Mouse (Mus musculus) megakaryocyte, embryonic 14.5 days (primary cell): ENCODE data around the gene Atg4b. TPM values are rescaled to one million over a fixed set of nuclear protein-coding genes. Genes with fewer than 3 reads are reported as not detected.

Source experiments
- H3K27me3 ChIP-seq: replicated peaks from 2 replicates; pipeline ENCODE3; 2012; ENCODE audit warnings: inconsistent platforms
- H3K36me3 ChIP-seq: replicated peaks from 2 replicates; pipeline ENCODE3; 2012; ENCODE audit warnings: low read length, inconsistent platforms, mixed read lengths
- H3K4me1 ChIP-seq: 2 replicates; pipeline ENCODE4 v1.6.1; 2012; ENCODE audit warnings: inconsistent platforms
- H3K4me3 ChIP-seq: replicated peaks from 2 replicates; pipeline ENCODE3; 2012; ENCODE audit warnings: moderate library complexity, mild to moderate bottlenecking, inconsistent platforms
- H3K9me3 ChIP-seq: 2 replicates; pipeline ENCODE4 v1.6.1; 2012; ENCODE audit warnings: inconsistent platforms
- FLI1 ChIP-seq: IDR thresholded peaks from 2 replicates; pipeline ENCODE4 v1.6.1; 2012; ENCODE audit warnings: low read length, inconsistent platforms, mixed read lengths
- GATA1 ChIP-seq: IDR thresholded peaks from 3 replicates; pipeline ENCODE4 v1.6.1; 2012; ENCODE audit warnings: mixed read lengths, low read length, inconsistent platforms, borderline replicate concordance
- polyA plus RNA-seq: library from polyadenylated mRNA; stranded (reverse); fragments of >175 nt; gene quantifications from 2 replicates; pipeline ENCODE4 v1.2.3, GENCODE M21; 2012; ENCODE audit warnings: low replicate concordance; ENCODE audit not compliant: insufficient read depth

Atg4b gene
- polyA plus RNA-seq, 1 experiment: 7.0 TPM

GRCm38 (mm10) chr1:93726974-93727373 lies 24.3 kb upstream of the Atg4b start:
- no peaks in the 10 kb centered on the region for H3K9me3 ChIP-seq
- peaks cover 23% of the 10 kb centered on the region for H3K36me3 ChIP-seq
- TF ChIP-seq FLI1: no peak
- no peak for TF ChIP-seq GATA1
- H3K4me3 ChIP-seq: peak overlapping the region; percentile 68
- H3K4me1 ChIP-seq: peaks cover 21% of the 10 kb centered on the region
- H3K27me3 ChIP-seq: no peaks in the 10 kb centered on the region

DNA sequence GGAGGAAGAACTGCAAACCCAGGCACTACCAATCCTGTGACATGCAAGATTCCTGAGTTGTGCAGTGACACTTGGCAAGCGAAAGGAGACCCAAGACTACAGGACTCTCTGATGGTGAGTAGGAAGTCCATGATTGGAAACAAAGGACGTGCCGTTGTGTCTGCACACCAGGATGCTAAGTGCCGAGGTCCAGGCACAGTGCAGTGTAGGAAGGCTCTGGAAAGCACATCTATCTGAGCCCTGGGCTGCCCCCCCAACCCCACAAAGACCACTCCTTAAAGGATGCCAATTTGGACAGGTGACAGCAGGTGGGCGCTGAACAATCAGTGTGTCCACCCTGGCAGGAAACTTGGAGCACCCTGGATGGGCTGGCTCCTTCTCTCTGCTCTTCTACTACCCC lies 20.2 kb upstream of the Atg4b start:
- Histone ChIP-seq H3K4me3 (no peak overlapping the region), H3K9me3 (no peaks in the 10 kb centered on the region), H3K27me3 (no peaks in the 10 kb centered on the region), H3K4me1 (peaks cover 22% of the 10 kb centered on the region), H3K36me3 (no peaks in the 10 kb centered on the region)
- TF ChIP-seq GATA1: no peak
- TF ChIP-seq FLI1: no peak

DNA sequence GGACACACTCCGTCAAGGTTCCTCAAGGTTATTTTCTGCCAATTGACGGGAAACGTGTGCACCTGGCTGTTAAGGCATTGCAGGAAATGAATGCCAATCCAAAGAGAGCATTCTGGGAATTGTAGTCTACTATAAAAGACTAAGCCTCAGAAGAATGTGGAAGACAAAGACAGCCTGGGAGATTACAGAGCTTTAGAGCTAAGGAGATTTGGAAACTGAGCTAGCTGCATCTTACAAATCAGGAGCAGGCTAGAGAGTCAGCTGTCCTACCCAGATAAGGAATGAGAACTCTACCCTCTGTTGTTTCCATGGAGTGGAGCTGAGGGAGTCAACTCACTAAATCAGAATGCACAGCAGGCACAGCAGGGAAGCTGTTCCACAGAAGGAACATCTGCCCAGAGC lies 19.4 kb upstream of the Atg4b start:
- Histone ChIP-seq H3K9me3 (no peaks in the 10 kb centered on the region), H3K4me1 (peaks cover 22% of the 10 kb centered on the region), H3K36me3 (no peaks in the 10 kb centered on the region), H3K4me3 (no peak overlapping the region), H3K27me3 (no peaks in the 10 kb centered on the region)
- TF ChIP-seq GATA1 (no peak), FLI1 (no peak)

GRCm38 (mm10) chr1:93735859-93736258 lies 15.4 kb upstream of the Atg4b start:
- no peak for TF ChIP-seq GATA1
- TF ChIP-seq FLI1: no peak
- H3K36me3 ChIP-seq: no peaks in the 10 kb centered on the region

GRCm38 (mm10) chr1:93737711-93738110 lies 13.6 kb upstream of the Atg4b start:
- H3K27me3 ChIP-seq: no peaks in the 10 kb centered on the region
- H3K4me1 ChIP-seq: peaks cover 30% of the 10 kb centered on the region
- H3K9me3 ChIP-seq: no peaks in the 10 kb centered on the region
- no peak overlapping the region for H3K4me3 ChIP-seq
- no peak for TF ChIP-seq GATA1
- TF ChIP-seq FLI1: no peak
- H3K36me3 ChIP-seq: no peaks in the 10 kb centered on the region

More at GRCm38 (mm10) chr1:93735859-93736258, 15.4 kb upstream of the Atg4b start:
- H3K4me3 ChIP-seq: no peak overlapping the region
- H3K9me3 ChIP-seq: no peaks in the 10 kb centered on the region
- no peaks in the 10 kb centered on the region for H3K27me3 ChIP-seq
- H3K4me1 ChIP-seq: peaks cover 21% of the 10 kb centered on the region

DNA sequence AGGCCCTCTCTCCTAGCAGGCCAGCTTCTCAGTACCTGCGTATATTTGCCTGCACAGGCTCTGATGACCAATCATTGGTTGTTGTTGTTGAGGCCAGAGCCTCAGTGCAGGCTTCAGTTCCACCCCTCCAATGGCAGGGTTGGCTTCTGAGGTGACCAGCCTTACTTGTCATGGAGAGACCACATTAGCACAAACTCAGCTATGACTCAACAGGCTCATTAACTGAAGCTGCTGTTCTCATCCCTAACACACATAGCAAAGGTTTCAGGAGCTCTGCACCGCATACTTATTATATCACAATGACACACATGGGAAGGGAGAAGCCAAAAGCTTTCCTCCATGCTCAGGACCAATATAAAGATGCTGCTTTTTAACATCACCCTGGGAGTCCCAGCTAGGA lies 10.6 kb upstream of the Atg4b start:
- peaks cover 8% of the 10 kb centered on the region for H3K36me3 ChIP-seq

DNA sequence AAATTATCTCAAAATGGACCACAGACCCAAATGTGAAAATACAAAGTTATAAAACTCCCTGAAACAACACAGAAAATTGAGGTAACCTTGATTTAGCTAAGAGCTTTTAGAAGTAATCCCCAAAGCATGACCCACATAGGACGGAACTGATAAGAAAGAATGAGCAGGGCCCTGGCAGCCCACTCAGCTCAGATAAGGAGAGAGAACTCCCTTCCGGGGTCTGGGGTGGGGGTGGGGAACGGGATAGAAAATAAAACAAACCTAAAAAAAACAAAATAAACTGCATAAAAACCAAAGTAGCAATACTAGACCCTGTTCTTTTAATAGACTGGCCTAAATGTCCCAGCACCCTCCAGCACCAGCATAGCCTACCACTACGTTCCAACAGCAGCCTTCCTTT lies 9.3 kb upstream of the Atg4b start:
- no peaks in the 10 kb centered on the region for H3K9me3 ChIP-seq
- TF ChIP-seq FLI1 (no peak), GATA1 (no peak)
- H3K4me1 ChIP-seq: peaks cover 29% of the 10 kb centered on the region
- H3K27me3 ChIP-seq: no peaks in the 10 kb centered on the region
- H3K36me3 ChIP-seq: peaks cover 15% of the 10 kb centered on the region
- H3K4me3 ChIP-seq: no peak overlapping the region

More for the DNA sequence above, 10.6 kb upstream of the Atg4b start:
- TF ChIP-seq FLI1 (no peak), GATA1 (no peak)
- Histone ChIP-seq H3K27me3 (no peaks in the 10 kb centered on the region), H3K4me1 (peaks cover 31% of the 10 kb centered on the region), H3K9me3 (no peaks in the 10 kb centered on the region), H3K4me3 (no peak overlapping the region)

- Histone ChIP-seq H3K27me3 (no peaks in the 10 kb centered on the region), H3K4me1 (peaks cover 29% of the 10 kb centered on the region), H3K36me3 (peaks cover 15% of the 10 kb centered on the region), H3K9me3 (no peaks in the 10 kb centered on the region), H3K4me3 (no peak overlapping the region)
- TF ChIP-seq GATA1 (no peak), FLI1 (no peak)
These were observed 8.4 kb upstream of the Atg4b start for GRCm38 (mm10) chr1:93742910-93743309.

GRCm38 (mm10) chr1:93746179-93746578 lies 5.1 kb upstream of the Atg4b start:
- TF ChIP-seq FLI1: no peak
- H3K36me3 ChIP-seq: peaks cover 39% of the 10 kb centered on the region
- no peaks in the 10 kb centered on the region for H3K27me3 ChIP-seq
- H3K4me1 ChIP-seq: peaks cover 40% of the 10 kb centered on the region
- H3K4me3 ChIP-seq: no peak overlapping the region
- no peaks in the 10 kb centered on the region for H3K9me3 ChIP-seq

DNA sequence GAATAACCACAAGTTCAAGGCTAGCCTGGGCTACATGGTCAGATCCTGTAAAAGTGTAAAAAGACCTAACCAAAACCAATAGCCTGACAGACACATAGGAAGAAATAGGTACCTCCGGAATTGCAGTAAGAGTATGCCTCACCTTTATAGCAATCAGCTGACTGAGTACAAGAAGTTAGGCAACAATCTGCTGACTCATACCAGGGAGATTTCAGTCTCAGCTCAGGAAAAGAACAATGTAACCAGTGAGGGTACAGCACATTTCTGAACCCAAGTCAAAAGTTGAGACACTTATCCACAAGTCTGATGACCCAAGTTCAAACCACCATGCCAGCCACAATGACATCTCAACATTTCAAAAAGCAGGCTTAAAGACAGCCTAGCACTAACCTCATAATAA lies 2.8 kb upstream of the Atg4b start:
- Histone ChIP-seq H3K9me3 (no peaks in the 10 kb centered on the region), H3K4me1 (peaks cover 34% of the 10 kb centered on the region), H3K36me3 (peaks cover 39% of the 10 kb centered on the region), H3K4me3 (no peak overlapping the region), H3K27me3 (no peaks in the 10 kb centered on the region)
- TF ChIP-seq FLI1 (no peak), GATA1 (no peak)
